Mouse (Mus musculus): ENCODE data around the gene Osbpl5.

DNA sequence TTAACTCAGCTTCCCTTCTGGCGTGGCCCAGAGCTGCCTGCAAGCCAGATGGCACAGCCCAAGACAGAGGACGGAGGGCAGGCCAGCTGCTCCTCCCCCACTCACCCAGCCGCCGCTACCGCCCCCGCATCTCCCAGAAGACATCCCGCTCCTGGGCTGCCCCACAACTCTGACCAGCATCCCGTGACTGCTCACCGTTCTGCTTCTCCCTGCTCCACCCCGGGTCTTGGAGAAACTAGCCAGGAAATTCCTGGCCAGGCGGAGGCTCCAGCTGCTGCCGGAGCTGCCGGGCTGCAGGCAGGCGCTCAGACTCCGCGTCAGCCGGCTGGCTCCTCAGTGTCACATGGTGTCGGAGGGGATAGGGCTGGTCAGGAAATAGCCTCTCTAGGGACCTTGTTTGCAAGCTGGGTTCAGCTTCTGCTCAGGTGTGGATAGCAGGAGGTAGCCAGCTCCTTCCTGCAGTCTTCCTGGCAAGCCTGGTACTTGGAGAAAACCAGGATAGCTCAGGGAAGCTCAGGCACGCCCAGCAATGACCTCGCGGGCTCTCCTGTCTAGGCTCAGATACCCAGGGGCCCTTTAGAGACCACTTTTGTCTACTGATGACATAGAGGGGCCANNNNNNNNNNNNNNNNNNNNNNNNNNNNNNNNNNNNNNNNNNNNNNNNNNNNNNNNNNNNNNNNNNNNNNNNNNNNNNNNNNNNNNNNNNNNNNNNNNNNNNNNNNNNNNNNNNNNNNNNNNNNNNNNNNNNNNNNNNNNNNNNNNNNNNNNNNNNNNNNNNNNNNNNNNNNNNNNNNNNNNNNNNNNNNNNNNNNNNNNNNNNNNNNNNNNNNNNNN, 27.4 kb upstream of the Osbpl5 start, which contains the start of gene Mrgpre:
- TF ChIP-seq CTCF (IDR thresholded peaks at IDR 0.05; ENCODE audit: low read depth) (no peak), EP300 (IDR thresholded peaks at IDR 0.05; ENCODE audit: low read depth) (no peak)

Data from liver, embryonic 14.5 days (tissue).